Mouse (Mus musculus) stomach, postnatal 0 days (tissue): ENCODE data around the gene Pkp2. TPM values are rescaled to one million over a fixed set of nuclear protein-coding genes. Genes with fewer than 3 reads are reported as not detected.

Source experiments
- ATAC-seq: fragments of 200-750 bp; cut with Nextera tagmentation; 2 replicates; pipeline ENCODE4 v1.8.0; 2017; ENCODE audit not compliant: low FRiP score, low TSS enrichment
- DNase-seq: peaks from one replicate; pipeline ENCODE4 v3.0.0-alpha.2; 2016; ENCODE audit warnings: low spot score
- H3K27ac ChIP-seq: fragments of 300-500 bp; sonication (generic); replicated peaks from 2 replicates; pipeline ENCODE4 v1.5.1; 2014; ENCODE audit warnings: mild to moderate bottlenecking, control low read depth
- H3K27me3 ChIP-seq: fragments of 300-500 bp; sonication (generic); 2 replicates; pipeline ENCODE4 v1.6.1; 2014; ENCODE audit warnings: low read length; ENCODE audit not compliant: control insufficient read depth, insufficient read depth
- H3K36me3 ChIP-seq: fragments of 300-500 bp; sonication (generic); 2 replicates; pipeline ENCODE4 v1.6.1; 2014; ENCODE audit warnings: low read length, mixed read lengths; ENCODE audit not compliant: control insufficient read depth, insufficient read depth
- H3K4me1 ChIP-seq: fragments of 300-500 bp; sonication (generic); replicated peaks from 2 replicates; pipeline ENCODE4 v1.6.1; 2014; ENCODE audit warnings: antibody characterized with exemption; ENCODE audit not compliant: control insufficient read depth, insufficient read depth
- H3K4me2 ChIP-seq: fragments of 300-500 bp; sonication (generic); replicated peaks from 2 replicates; pipeline ENCODE4 v1.6.1; 2014; ENCODE audit warnings: low read depth, mild to moderate bottlenecking, control low read depth, moderate library complexity
- H3K4me3 ChIP-seq: fragments of 300-500 bp; sonication (generic); 2 replicates; pipeline ENCODE4 v1.5.1; 2014; ENCODE audit warnings: low read depth, low read length, control low read depth
- H3K9ac ChIP-seq: fragments of 300-500 bp; sonication (generic); 2 replicates; pipeline ENCODE4 v1.6.1; 2014; ENCODE audit warnings: mild to moderate bottlenecking, low read length, control low read depth, mixed read lengths
- H3K9me3 ChIP-seq: fragments of 300-500 bp; sonication (generic); 2 replicates; pipeline ENCODE4 v1.6.1; 2016; ENCODE audit warnings: low read length; ENCODE audit not compliant: control insufficient read depth
- CTCF ChIP-seq: IDR thresholded peaks from 2 replicates; pipeline ENCODE4 v1.5.1; 2016; ENCODE audit warnings: antibody characterized with exemption, low read depth, mild to moderate bottlenecking, moderate library complexity
- EP300 ChIP-seq: optimal IDR thresholded peaks from 2 replicates; pipeline ENCODE3; 2016; ENCODE audit warnings: antibody characterized with exemption
- WGBS: fragments of 180-500 bp; shearing (Covaris S2); extraction: QIAGEN DNeasy Blood & Tissue Kit; methylation state at CpG from one replicate; pipeline ENCODE4 v1.1.7; 2014; 5-methylcytosine and 5-hydroxymethylcytosine counted together
- polyA plus RNA-seq: library from polyadenylated mRNA; unstranded; fragments of >200 nt; fragmentation: Nextera tagmentation; extraction: Ambion mirVana; gene quantifications from 2 replicates; pipeline ENCODE4 v1.2.1, GENCODE M21; 2015

The Pkp2 gene
- polyA plus RNA-seq, 1 experiment from 2014 or later: 12.5 TPM

- no peak overlapping the region for H3K9ac ChIP-seq
- no peak for ATAC-seq
- H3K27me3 ChIP-seq: 0 out of 2 replicates have a peak, but pooled peaks cover 2% of the 10 kb centered on the region
- H3K27ac ChIP-seq: no peak overlapping the region
- H3K36me3 ChIP-seq: no peaks in the 10 kb centered on the region
- no peak overlapping the region for H3K4me3 ChIP-seq
- TF ChIP-seq EP300 (no peak), CTCF (no peak)
- DNase-seq: no peak
- H3K9me3 ChIP-seq: no peaks in the 10 kb centered on the region
- H3K4me2 ChIP-seq: no peak overlapping the region; the same call in 1 of the 2 replicates
- 35% methylated on average over 11 of the region's 11 CpGs for WGBS
- H3K4me1 ChIP-seq: peaks cover 2% of the 10 kb centered on the region; the same call in 1 of the 2 replicates
Observed at GRCm38 (mm10) chr16:16215645-16216387, 2.7 kb downstream of the Pkp2 start.

GRCm38 (mm10) chr16:16216934-16217333 is 3.8 kb downstream of the Pkp2 start:
- DNase-seq: no peak
- Histone ChIP-seq H3K9me3 (no peaks in the 10 kb centered on the region), H3K27ac (no peak overlapping the region), H3K4me1 (peaks cover 2% of the 10 kb centered on the region; the same call in 1 of the 2 replicates), H3K36me3 (no peaks in the 10 kb centered on the region), H3K4me3 (no peak overlapping the region), H3K9ac (no peak overlapping the region), H3K27me3 (0 out of 2 replicates have a peak, but pooled peaks cover 2% of the 10 kb centered on the region), H3K4me2 (no peak overlapping the region)
- no peak for TF ChIP-seq EP300
- no peak for TF ChIP-seq CTCF
- WGBS: 89% methylated on average over 1 of the region's 1 CpGs
- no peak for ATAC-seq

- Histone ChIP-seq H3K4me2 (no peak overlapping the region), H3K27me3 (0 out of 2 replicates have a peak, but pooled peaks cover 2% of the 10 kb centered on the region), H3K27ac (no peak overlapping the region), H3K4me1 (no peaks in the 10 kb centered on the region; the same call in 1 of the 2 replicates), H3K4me3 (no peak overlapping the region), H3K36me3 (no peaks in the 10 kb centered on the region), H3K9me3 (no peaks in the 10 kb centered on the region), H3K9ac (no peak overlapping the region)
- DNase-seq (no peak), ATAC-seq (no peak)
- 35% methylated on average over 3 of the region's 3 CpGs for WGBS
- TF ChIP-seq CTCF: no peak
- no peak for TF ChIP-seq EP300
Observed at GRCm38 (mm10) chr16:16219835-16220234, 6.7 kb downstream of the Pkp2 start.

- no peak for TF ChIP-seq CTCF
- no peak for TF ChIP-seq EP300
- H3K4me1 ChIP-seq: no peaks in the 10 kb centered on the region
- ATAC-seq: no peak
- no peaks in the 10 kb centered on the region for H3K36me3 ChIP-seq
- H3K4me2 ChIP-seq: no peak overlapping the region
- 75% methylated on average over 1 of the region's 1 CpGs for whole genome bisulfite sequencing
- no peak overlapping the region for H3K9ac ChIP-seq
- no peak for DNase-seq
- H3K27me3 ChIP-seq: no peaks in the 10 kb centered on the region
- H3K27ac ChIP-seq: no peak overlapping the region
- no peaks in the 10 kb centered on the region for H3K9me3 ChIP-seq
- H3K4me3 ChIP-seq: no peak overlapping the region
Observed at GRCm38 (mm10) chr16:16222651-16223050, 9.5 kb downstream of the Pkp2 start.

GRCm38 (mm10) chr16:16224506-16224924 is 11.4 kb downstream of the Pkp2 start:
- H3K9ac ChIP-seq: no peak overlapping the region
- no peaks in the 10 kb centered on the region for H3K36me3 ChIP-seq
- no peaks in the 10 kb centered on the region for H3K9me3 ChIP-seq
- no peak overlapping the region for H3K4me3 ChIP-seq
- H3K4me2 ChIP-seq: no peak overlapping the region
- DNase-seq (no peak), ATAC-seq (peak; percentile 93)
- TF ChIP-seq EP300 (no peak), CTCF (no peak)
- WGBS: 5% methylated on average over 4 of the region's 4 CpGs
- no peaks in the 10 kb centered on the region for H3K4me1 ChIP-seq
- H3K27me3 ChIP-seq: no peaks in the 10 kb centered on the region
- H3K27ac ChIP-seq: no peak overlapping the region

- H3K9ac ChIP-seq: no peak overlapping the region
- H3K4me3 ChIP-seq: no peak overlapping the region
- H3K27ac ChIP-seq: no peak overlapping the region
- no peak for DNase-seq
- ATAC-seq: no peak
- no peaks in the 10 kb centered on the region for H3K4me1 ChIP-seq
- no peaks in the 10 kb centered on the region for H3K27me3 ChIP-seq
- TF ChIP-seq CTCF (no peak), EP300 (no peak)
- no peaks in the 10 kb centered on the region for H3K9me3 ChIP-seq
- no peak overlapping the region for H3K4me2 ChIP-seq
- H3K36me3 ChIP-seq: no peaks in the 10 kb centered on the region
- WGBS: 91% methylated on average over 22 of the region's 22 CpGs
Observed at GRCm38 (mm10) chr16:16225828-16226227, 12.7 kb downstream of the Pkp2 start.
